Mouse (Mus musculus): Measurements from ENCODE around the gene Mgp.

The Mgp gene

GRCm38 (mm10) chr6:136852348-136852747 lies 23.3 kb downstream of the Mgp start:
- no peak for DNase-seq (ENCODE audit: low read depth, low spot score)

GRCm38 (mm10) chr6:136850267-136850666 lies 25.4 kb downstream of the Mgp start:
- no peak for DNase-seq (ENCODE audit: low read depth, low spot score)

- no peak for DNase-seq (ENCODE audit: low read depth, low spot score)
Observed at GRCm38 (mm10) chr6:136848971-136849370, 26.7 kb downstream of the Mgp start.

DNA sequence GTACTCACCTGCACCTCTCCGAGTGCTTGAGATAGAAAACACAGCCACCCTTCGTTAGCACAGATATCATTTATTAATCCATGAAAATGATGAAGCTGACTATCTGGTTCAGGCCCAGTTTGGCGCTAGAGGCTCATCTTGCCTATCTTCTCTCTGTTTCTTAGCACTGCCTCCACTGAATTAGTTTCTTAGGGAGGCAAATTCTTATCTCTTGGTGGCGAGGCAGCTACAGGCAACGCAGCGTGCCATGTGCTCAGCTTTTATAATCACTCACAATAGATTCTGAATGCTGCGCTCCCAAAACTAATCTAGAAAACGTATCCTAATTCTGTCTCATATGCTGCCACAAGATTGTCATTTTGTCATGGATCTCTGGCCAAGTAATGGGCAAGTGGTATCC lies 27.2 kb downstream of the Mgp start:
- DNase-seq (ENCODE audit: low read depth, low spot score) = no peak

GRCm38 (mm10) chr6:136847790-136848189 lies 27.8 kb downstream of the Mgp start:
- DNase-seq (ENCODE audit: low read depth, low spot score) = peak; percentile 59

DNA sequence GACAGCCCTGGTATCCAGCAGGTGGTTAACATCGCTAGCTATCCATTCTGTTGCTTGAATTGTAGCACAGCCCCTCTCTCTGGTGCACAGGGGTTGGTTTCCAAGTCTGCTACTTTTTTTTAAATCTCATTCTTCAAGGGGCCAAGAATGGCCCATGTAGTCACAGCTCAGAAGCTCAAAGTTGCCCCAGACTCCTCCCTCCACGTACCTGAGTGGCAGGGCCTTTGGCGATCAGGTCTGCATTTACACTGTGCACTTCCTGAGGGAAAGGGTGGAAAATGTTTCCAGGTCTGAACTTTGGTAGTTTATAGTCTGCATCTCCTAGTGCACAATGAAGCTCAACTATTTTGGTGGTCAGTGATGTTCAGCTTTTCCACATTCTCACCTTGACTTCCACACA lies 28.4 kb downstream of the Mgp start:
- no peak for DNase-seq (ENCODE audit: low read depth, low spot score)

DNA sequence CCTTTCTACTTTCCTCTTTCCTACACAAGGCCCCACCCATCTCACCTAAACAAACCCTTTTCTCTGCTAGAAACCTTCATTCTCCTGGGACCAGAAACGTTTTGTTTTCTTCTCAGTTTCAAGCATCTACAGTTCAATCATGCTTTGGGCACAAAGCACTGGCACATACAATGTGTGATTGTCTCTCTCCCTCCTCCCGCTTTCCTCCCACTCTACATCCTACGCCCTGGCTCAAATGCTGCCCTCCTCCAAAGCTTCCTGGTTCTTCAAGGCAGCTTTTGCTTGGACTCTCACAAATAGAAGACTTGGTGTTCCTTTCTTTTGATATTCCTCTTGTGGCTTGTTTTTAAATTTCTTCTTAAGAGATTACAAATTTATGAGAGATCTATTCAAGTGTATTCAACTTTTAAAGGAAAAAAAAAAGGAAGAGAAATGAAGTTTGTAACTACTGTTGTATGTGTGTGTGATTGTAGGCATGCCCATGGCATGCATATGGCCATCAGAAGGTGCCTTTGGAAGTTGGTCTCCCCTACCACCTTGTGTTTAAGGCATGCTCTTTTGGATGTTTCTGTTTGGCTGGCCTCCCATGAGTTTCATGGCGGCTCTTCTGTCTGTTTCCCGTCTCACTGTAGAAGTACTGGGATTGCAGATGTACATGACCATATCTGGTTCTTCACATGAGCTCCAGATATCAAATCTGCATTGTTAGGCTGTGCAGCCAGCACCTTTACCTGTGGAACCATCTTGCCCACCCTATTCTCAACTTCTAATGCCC lies 29.7 kb downstream of the Mgp start:
- DNase-seq (ENCODE audit: low read depth, low spot score) = no peak

- no peak for DNase-seq (ENCODE audit: low read depth, low spot score)
Observed at GRCm38 (mm10) chr6:136844903-136845302, 30.7 kb downstream of the Mgp start.

DNA sequence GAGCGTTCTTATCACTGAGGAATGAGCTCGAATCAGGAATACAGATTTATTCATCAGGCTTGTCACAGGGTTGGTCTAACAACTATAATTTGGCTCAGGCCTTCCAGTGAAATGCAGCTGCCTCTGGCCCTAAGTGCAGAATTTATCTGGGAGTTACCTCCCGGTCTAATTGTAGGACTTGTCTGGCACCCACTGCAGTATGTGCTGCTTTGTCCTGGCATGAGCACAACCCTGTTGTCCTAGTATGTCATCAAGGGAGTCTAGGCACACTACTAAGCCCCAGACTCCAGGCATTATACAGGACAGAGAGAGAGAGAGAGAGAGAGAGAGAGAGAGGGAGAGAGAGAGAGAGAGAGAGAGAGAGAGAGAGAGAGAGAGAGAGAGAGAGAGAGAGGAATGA lies 38.3 kb downstream of the Mgp start:
- DNase-seq (ENCODE audit: low read depth, low spot score) = no peak

GRCm38 (mm10) chr6:136835352-136835751 lies 40.3 kb downstream of the Mgp start, which contains the start of gene Smco3:
Gene Smco3 (minus strand): TSS chr6:136835452.
- DNase-seq (ENCODE audit: low read depth, low spot score) = no peak

- no peak for DNase-seq (ENCODE audit: low read depth, low spot score)
Observed at GRCm38 (mm10) chr6:136831712-136832111, 43.9 kb downstream of the Mgp start.

DNA sequence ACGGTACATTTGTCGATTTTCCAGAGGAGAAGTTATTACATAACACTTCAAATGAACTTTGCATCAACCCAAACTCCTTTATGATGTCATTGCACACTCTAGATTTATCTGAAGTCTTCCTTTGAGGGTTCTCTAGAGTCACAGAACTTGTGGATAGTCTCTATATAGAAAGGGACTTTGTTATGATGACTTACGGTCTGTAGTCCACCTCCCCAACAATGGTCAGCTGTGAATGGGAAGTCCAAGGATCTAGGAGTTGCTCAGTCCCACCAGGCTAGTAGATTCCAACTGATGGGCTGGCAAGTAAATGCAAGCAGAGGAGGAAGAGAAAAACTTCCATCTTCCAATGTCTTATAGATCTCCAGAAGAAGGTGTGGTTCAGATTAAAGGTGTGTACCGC lies 46.9 kb downstream of the Mgp start:
- no peak for DNase-seq (ENCODE audit: low read depth, low spot score)

GRCm38 (mm10) chr6:136827881-136828561 lies 47.6 kb downstream of the Mgp start, which contains the start of gene Wbp11:
Gene Wbp11 (minus strand): TSS chr6:136828233.
- peak; percentile 96 for DNase-seq (ENCODE audit: low read depth, low spot score)

GRCm38 (mm10) chr6:136827516-136827880 lies 48.1 kb downstream of the Mgp start, which contains the start of gene BC049715:
Gene BC049715 (plus strand): TSS chr6:136827626.
- DNase-seq (ENCODE audit: low read depth, low spot score) = no peak

DNA sequence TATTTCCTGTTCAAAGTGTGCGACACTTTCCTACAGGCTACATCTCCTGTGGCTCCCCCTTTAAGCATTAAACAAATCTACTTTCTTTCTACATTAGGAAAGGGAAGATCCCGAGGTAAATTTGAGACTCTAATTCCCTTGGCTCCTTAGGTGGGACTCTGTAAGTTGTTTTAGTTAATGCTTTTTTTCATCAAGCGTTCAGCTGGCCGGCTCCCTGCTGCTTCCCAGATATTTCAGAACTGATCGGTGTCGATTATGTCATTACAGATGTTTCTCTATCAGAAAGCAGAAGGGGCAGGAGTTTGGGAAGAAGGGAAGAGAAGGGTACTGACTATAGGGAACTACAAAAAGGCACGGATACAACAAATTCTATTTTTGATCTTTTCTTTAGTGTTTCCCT lies 48.5 kb downstream of the Mgp start:
- no peak for DNase-seq (ENCODE audit: low read depth, low spot score)

DNA sequence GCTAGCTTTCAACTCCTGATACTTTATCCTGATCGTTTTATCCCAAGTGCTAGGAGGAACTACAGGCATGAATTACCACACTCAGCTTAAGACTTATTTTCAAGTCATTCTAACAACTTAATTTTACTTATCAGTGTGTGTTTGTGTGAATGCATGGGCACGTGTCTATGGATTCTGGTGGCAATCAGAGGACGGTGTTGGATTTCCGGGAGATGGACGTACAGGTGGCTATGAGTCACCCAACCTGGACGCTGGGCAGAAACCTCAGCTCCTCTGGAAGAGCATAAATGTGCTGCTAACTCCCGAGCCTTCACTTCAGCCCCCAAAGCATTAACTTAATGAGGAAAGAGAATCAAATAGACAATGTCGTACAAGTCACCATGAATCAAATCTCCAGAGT lies 50.6 kb downstream of the Mgp start:
- no peak for DNase-seq (ENCODE audit: low read depth, low spot score)

Measured in WW6 (cell line).